Mouse (Mus musculus): ENCODE measurements around the gene Spin2-ps6. TPM values are rescaled to one million over a fixed set of nuclear protein-coding genes. Genes with fewer than 3 reads are reported as not detected.
"Not testable (repeated sequence)": the region's sequence is repeated elsewhere in the genome, so short reads cannot be mapped to it uniquely, and the experiment has no call there.

Gene Spin2-ps6
- total RNA-seq (2012; rRNA removed) (not detected in 2 replicates), polyA plus RNA-seq (2012; ENCODE audit: insufficient read depth in 1 of 2, insufficient read length in 2 of 2, low read depth in 1 of 2, low replicate concordance in 2 of 2, missing spikeins in 1 of 2) (not detected)

DNA sequence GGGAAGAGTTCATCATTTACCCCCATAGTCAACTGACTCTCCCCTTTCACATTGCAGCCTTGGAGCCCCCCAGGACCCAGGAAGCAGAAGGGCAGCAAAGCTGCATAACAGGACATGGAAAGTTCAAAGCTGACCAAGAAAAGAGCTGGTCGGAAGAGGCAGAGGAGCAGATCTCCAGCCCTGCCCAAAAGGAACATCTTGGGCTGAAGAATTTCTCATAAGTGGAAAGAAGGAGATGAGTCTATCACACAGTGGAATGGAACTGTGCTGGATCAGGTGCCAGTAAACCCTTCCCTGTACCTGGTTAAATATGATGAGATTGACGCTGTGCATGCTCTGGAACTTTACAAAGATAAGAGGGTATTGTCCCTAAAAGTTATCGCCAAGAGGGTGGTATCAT lies at the start of gene Spin2-ps6:
Gene Spin2-ps6, plus strand, starts transcription at position 301 of the 400 bp plus-strand sequence.
- H3K4me3 ChIP-seq (ENCODE audit: control insufficient read depth in 1 of 2, insufficient read depth in 1 of 2, low read depth in 2 of 2, low read length in 2 of 2); H3K27ac ChIP-seq (ENCODE audit: control insufficient read depth, low read depth, low read length); H3K9me3 ChIP-seq (replicated peaks; ENCODE audit: insufficient read depth, low read length); H3K36me3 ChIP-seq (ENCODE audit: control insufficient read depth in 1 of 2, insufficient read depth in 2 of 2, low read length in 2 of 2); H3K9ac ChIP-seq (ENCODE audit: control insufficient read depth, low read depth, low read length, poor library complexity, severe bottlenecking); DNase-seq (ENCODE audit: low read depth, low spot score); H3K27me3 ChIP-seq (ENCODE audit: control insufficient read depth in 1 of 2, insufficient read depth in 2 of 2, low read length in 2 of 2); H3K4me1 ChIP-seq (ENCODE audit: control insufficient read depth in 1 of 2, insufficient read depth in 2 of 2, low read length in 2 of 2); H3K79me2 ChIP-seq (ENCODE audit: control insufficient read depth, insufficient read depth, low read length, poor library complexity): not testable (repeated sequence)

Other genes starting within 250 kb of the Spin2-ps6 start
- gene Btbd35f12, start 78.5 kb downstream of the Spin2-ps6 start, total RNA-seq (2012; rRNA removed), result not detected in 2 replicates
- not detected for gene Btbd35f12, start 78.5 kb downstream of the Spin2-ps6 start, polyA plus RNA-seq (2012; ENCODE audit: insufficient read depth in 1 of 2, insufficient read length in 2 of 2, low read depth in 1 of 2, low replicate concordance in 2 of 2, missing spikeins in 1 of 2)